Mouse (Mus musculus) limb, embryonic 15.5 days (tissue): ENCODE measurements around the gene Prmt1. TPM values are rescaled to one million over a fixed set of nuclear protein-coding genes. Genes with fewer than 3 reads are reported as not detected.
A peak's percentile ranks its signal among the peaks of the same experiment; 100 is the strongest.

Experiments used
- ATAC-seq: fragments of 200-750 bp; cut with Nextera tagmentation; 2 replicates; pipeline ENCODE4 v1.8.0; 2017; ENCODE audit warnings: low read depth, moderate TSS enrichment; ENCODE audit not compliant: insufficient number of reproducible peaks, low FRiP score, low TSS enrichment
- H3K27ac ChIP-seq: fragments of 300-500 bp; sonication (generic); 2 replicates; pipeline ENCODE4 v1.5.1; 2015; ENCODE audit warnings: moderate library complexity, mild to moderate bottlenecking, inconsistent platforms
- H3K27me3 ChIP-seq: fragments of 300-500 bp; sonication (generic); 2 replicates; pipeline ENCODE4 v1.6.1; 2015; ENCODE audit warnings: inconsistent platforms
- H3K36me3 ChIP-seq: fragments of 300-500 bp; sonication (generic); 2 replicates; pipeline ENCODE4 v1.6.1; 2015; ENCODE audit warnings: inconsistent platforms
- H3K4me1 ChIP-seq: fragments of 300-500 bp; sonication (generic); 2 replicates; pipeline ENCODE4 v1.6.1; 2015; ENCODE audit warnings: inconsistent platforms
- H3K4me2 ChIP-seq: fragments of 300-500 bp; sonication (generic); 2 replicates; pipeline ENCODE4 v1.6.1; 2015; ENCODE audit warnings: mild to moderate bottlenecking, inconsistent platforms
- H3K4me3 ChIP-seq: fragments of 300-500 bp; sonication (generic); 2 replicates; pipeline ENCODE4 v1.5.1; 2015; ENCODE audit warnings: mild to moderate bottlenecking, inconsistent platforms
- H3K9ac ChIP-seq: fragments of 300-500 bp; sonication (generic); 2 replicates; pipeline ENCODE4 v1.6.1; 2015; ENCODE audit warnings: inconsistent platforms
- H3K9me3 ChIP-seq: fragments of 300-500 bp; sonication (generic); 2 replicates; pipeline ENCODE4 v1.6.1; 2016; ENCODE audit warnings: inconsistent platforms
- WGBS: fragments of 180-500 bp; shearing (Covaris S2); methylation state at CpG from one replicate; pipeline ENCODE4 v1.1.7; 2015; 5-methylcytosine and 5-hydroxymethylcytosine counted together
- polyA plus RNA-seq: library from polyadenylated mRNA; unstranded; fragments of >200 nt; fragmentation: Nextera tagmentation; extraction: Ambion mirVana; gene quantifications from 2 replicates; pipeline ENCODE4 v1.2.1, GENCODE M21; 2015

Gene Prmt1
- polyA plus RNA-seq, 1 experiment from 2014 or later = 429 TPM

GRCm38 (mm10) chr7:44956266-44956665, 30.1 kb downstream of the Prmt1 start:
- no peak for ATAC-seq
- H3K36me3 ChIP-seq = peaks cover 20% of the 10 kb centered on the region
- no peaks in the 10 kb centered on the region for H3K9me3 ChIP-seq
- no peak overlapping the region for H3K4me3 ChIP-seq
- H3K27me3 ChIP-seq = peaks cover 7% of the 10 kb centered on the region
- no peak overlapping the region for H3K4me2 ChIP-seq
- peaks cover 20% of the 10 kb centered on the region for H3K4me1 ChIP-seq
- H3K27ac ChIP-seq = no peak overlapping the region
- no peak overlapping the region for H3K9ac ChIP-seq
- 57% methylated on average over 6 of the region's 6 CpGs for WGBS

- WGBS = 57% methylated on average over 5 of the region's 5 CpGs
- H3K9ac ChIP-seq = no peak overlapping the region
- peaks cover 13% of the 10 kb centered on the region for H3K27me3 ChIP-seq
- no peak for ATAC-seq
- H3K9me3 ChIP-seq = no peaks in the 10 kb centered on the region
- no peak overlapping the region for H3K27ac ChIP-seq
- peaks cover 14% of the 10 kb centered on the region for H3K36me3 ChIP-seq
- no peak overlapping the region for H3K4me3 ChIP-seq
- no peak overlapping the region for H3K4me2 ChIP-seq
- peaks cover 21% of the 10 kb centered on the region for H3K4me1 ChIP-seq
Observed at GRCm38 (mm10) chr7:44955628-44956027, 30.7 kb downstream of the Prmt1 start.

- Histone ChIP-seq H3K27ac (no peak overlapping the region), H3K4me3 (no peak overlapping the region), H3K4me1 (peaks cover 21% of the 10 kb centered on the region), H3K27me3 (peaks cover 26% of the 10 kb centered on the region), H3K4me2 (no peak overlapping the region), H3K9ac (no peak overlapping the region), H3K36me3 (peaks cover 3% of the 10 kb centered on the region), H3K9me3 (no peaks in the 10 kb centered on the region)
- ATAC-seq = no peak
- 79% methylated on average over 12 of the region's 12 CpGs for WGBS
Observed at GRCm38 (mm10) chr7:44954091-44954885, 32.1 kb downstream of the Prmt1 start.

GRCm38 (mm10) chr7:44953561-44953960, 32.8 kb downstream of the Prmt1 start:
- no peak for ATAC-seq
- H3K4me3 ChIP-seq = no peak overlapping the region
- WGBS = 62% methylated on average over 13 of the region's 14 CpGs
- peaks cover 29% of the 10 kb centered on the region for H3K27me3 ChIP-seq
- no peak overlapping the region for H3K4me2 ChIP-seq
- peaks cover 21% of the 10 kb centered on the region for H3K4me1 ChIP-seq
- H3K9ac ChIP-seq = no peak overlapping the region
- no peaks in the 10 kb centered on the region for H3K36me3 ChIP-seq
- no peaks in the 10 kb centered on the region for H3K9me3 ChIP-seq
- no peak overlapping the region for H3K27ac ChIP-seq

GRCm38 (mm10) chr7:44952611-44953306, 33.6 kb downstream of the Prmt1 start:
- H3K4me1 ChIP-seq = peaks cover 21% of the 10 kb centered on the region
- H3K4me2 ChIP-seq = peak overlapping the region; percentile 94
- peak; percentile 93 for ATAC-seq
- H3K27me3 ChIP-seq = peaks cover 31% of the 10 kb centered on the region
- no peaks in the 10 kb centered on the region for H3K9me3 ChIP-seq
- 6% methylated on average over 24 of the region's 24 CpGs for WGBS
- no peaks in the 10 kb centered on the region for H3K36me3 ChIP-seq
- peak overlapping the region; percentile 54 for H3K4me3 ChIP-seq
- peak overlapping the region; percentile 46 for H3K9ac ChIP-seq
- H3K27ac ChIP-seq = peak overlapping the region; percentile 83

GRCm38 (mm10) chr7:44951960-44952359, 34.4 kb downstream of the Prmt1 start:
- H3K4me2 ChIP-seq = peak overlapping the region; percentile 94
- peak overlapping the region; percentile 83 for H3K27ac ChIP-seq
- ATAC-seq = 0 out of 2 replicates have a peak, but pooled peaks have one; percentile 59
- peaks cover 36% of the 10 kb centered on the region for H3K27me3 ChIP-seq
- peaks cover 18% of the 10 kb centered on the region for H3K4me1 ChIP-seq
- WGBS = under 1% methylated on average over 10 of the region's 10 CpGs
- no peak overlapping the region for H3K9ac ChIP-seq
- H3K9me3 ChIP-seq = no peaks in the 10 kb centered on the region
- peak overlapping the region; percentile 54 for H3K4me3 ChIP-seq
- no peaks in the 10 kb centered on the region for H3K36me3 ChIP-seq

GRCm38 (mm10) chr7:44949922-44950321, 36.4 kb downstream of the Prmt1 start:
- Histone ChIP-seq H3K4me3 (no peak overlapping the region), H3K36me3 (no peaks in the 10 kb centered on the region), H3K27ac (no peak overlapping the region), H3K4me2 (no peak overlapping the region), H3K27me3 (peaks cover 36% of the 10 kb centered on the region), H3K9me3 (no peaks in the 10 kb centered on the region), H3K9ac (no peak overlapping the region), H3K4me1 (peaks cover 18% of the 10 kb centered on the region)
- no peak for ATAC-seq
- 73% methylated on average over 6 of the region's 6 CpGs for WGBS

GRCm38 (mm10) chr7:44942904-44943303, 43.5 kb downstream of the Prmt1 start, which contains the start of gene Tsks:
Gene Tsks (plus strand): TSS chr7:44943204.
- 81% methylated on average over 7 of the region's 7 CpGs for WGBS
- Histone ChIP-seq H3K27ac (no peak within 1 kb of the TSS), H3K4me3 (no peak within 1 kb of the TSS), H3K36me3 (no peaks in the 10 kb centered on the region), H3K9me3 (no peaks in the 10 kb centered on the region), H3K4me1 (no peaks in the 10 kb centered on the region), H3K4me2 (no peak within 1 kb of the TSS), H3K27me3 (0 out of 2 replicates have a peak, but pooled peaks cover 6% of the 10 kb centered on the region), H3K9ac (no peak within 1 kb of the TSS)
- no peak for ATAC-seq

GRCm38 (mm10) chr7:44938680-44939079, 47.7 kb downstream of the Prmt1 start:
- Histone ChIP-seq H3K4me1 (no peaks in the 10 kb centered on the region), H3K4me3 (no peak overlapping the region), H3K27ac (no peak overlapping the region), H3K9me3 (no peaks in the 10 kb centered on the region; the same call in 1 of the 2 replicates), H3K27me3 (no peaks in the 10 kb centered on the region), H3K4me2 (no peak overlapping the region), H3K9ac (no peak overlapping the region), H3K36me3 (no peaks in the 10 kb centered on the region)
- WGBS = 90% methylated on average over 4 of the region's 4 CpGs
- no peak for ATAC-seq

GRCm38 (mm10) chr7:44929204-44930151, 56.9 kb downstream of the Prmt1 start, which contains the start of gene Ap2a1:
Gene Ap2a1 (minus strand): TSS chr7:44929496.
- peak within 1 kb of the TSS; percentile 75 for H3K4me3 ChIP-seq
- H3K4me1 ChIP-seq = peaks cover 28% of the 10 kb centered on the region
- H3K27me3 ChIP-seq = no peaks in the 10 kb centered on the region
- no peaks in the 10 kb centered on the region for H3K9me3 ChIP-seq
- peak within 1 kb of the TSS; percentile 61 for H3K4me2 ChIP-seq
- peaks cover 15% of the 10 kb centered on the region for H3K36me3 ChIP-seq
- peak; percentile 100 for ATAC-seq
- under 1% methylated on average over 84 of the region's 84 CpGs for WGBS
- H3K9ac ChIP-seq = peak within 1 kb of the TSS; percentile 79
- H3K27ac ChIP-seq = peak within 1 kb of the TSS; percentile 96

GRCm38 (mm10) chr7:44928570-44928969, 57.8 kb downstream of the Prmt1 start:
- Histone ChIP-seq H3K27ac (no peak overlapping the region), H3K27me3 (no peaks in the 10 kb centered on the region), H3K4me1 (peaks cover 28% of the 10 kb centered on the region), H3K4me2 (peak overlapping the region; percentile 57), H3K9me3 (no peaks in the 10 kb centered on the region), H3K9ac (peak overlapping the region; percentile 79), H3K36me3 (peaks cover 23% of the 10 kb centered on the region), H3K4me3 (peak overlapping the region; percentile 75)
- no peak for ATAC-seq
- 0% methylated on average over 1 of the region's 1 CpGs for WGBS
